Mouse (Mus musculus) left cerebral cortex, adult 6 months (tissue): ENCODE data around the gene Cc2d1a. TPM values are rescaled to one million over a fixed set of nuclear protein-coding genes. Genes with fewer than 3 reads are reported as not detected.

Experiments used
- long read RNA-seq, 2 experiments: library from polyadenylated mRNA; unstranded; transcript quantifications; one replicate each; pipeline ENCODE4 v2.0.0; 2019 to 2020
- polyA plus RNA-seq: library from polyadenylated mRNA; unstranded; fragments of <200 nt; fragmentation: Nextera tagmentation; gene quantifications from 2 replicates; pipeline ENCODE4 v1.2.3, GENCODE M21; 2021

Gene Cc2d1a
- polyA plus RNA-seq: 9.9 and 10.6 TPM in 2 replicates
- long read RNA-seq, experiment 1, transcript Cc2d1a-201 (29 exons, 3,471 nt): major isoform, 22 of 57 reads
- long read RNA-seq, experiment 1, partial matches to known transcripts: 12 of 57 reads
- long read RNA-seq, experiment 1, other reads (novel, unspliced or antisense): 23 of 57 reads
- long read RNA-seq, experiment 2, partial matches to known transcripts: 9 of 9 reads
- long read RNA-seq, experiment 2, other reads (novel, unspliced or antisense): 0 of 9 reads

GRCm38 (mm10) chr8:84147769-84148530 is at the start of gene Cc2d1a, which contains the start of gene 4930432K21Rik:
Cc2d1a (minus strand) TSS chr8:84147936.
4930432K21Rik (plus strand) TSS chr8:84148025.

GRCm38 (mm10) chr8:84185117-84185516 is 37.4 kb upstream of the Cc2d1a start, which contains the start of gene Nanos3:
Nanos3 (minus strand) TSS chr8:84185217.

GRCm38 (mm10) chr8:84125656-84126055 is 22.1 kb downstream of the Cc2d1a start, which contains the start of gene Podnl1:
Podnl1 (plus strand) TSS chr8:84125989.

GRCm38 (mm10) chr8:84104697-84105609 is 42.8 kb downstream of the Cc2d1a start, which contains the start of gene Dcaf15:
Dcaf15 (minus strand) TSS chr8:84104768.

Other genes with a start within 250 kb of the Cc2d1a start
- gene Adgrl1, start 247.8 kb downstream of the Cc2d1a start, polyA plus RNA-seq: 12.5 and 34.5 TPM in 2 replicates
- gene Gm10644, start 192.7 kb downstream of the Cc2d1a start, polyA plus RNA-seq: 0.45 and 0.54 TPM in 2 replicates
- 1.2 and 1.4 TPM in 2 replicates for gene Asf1b, start 192.4 kb downstream of the Cc2d1a start, polyA plus RNA-seq
- 95.3 and 258 TPM in 2 replicates for gene Prkaca, start 174.9 kb downstream of the Cc2d1a start, polyA plus RNA-seq
- gene Samd1, start 150.3 kb downstream of the Cc2d1a start, polyA plus RNA-seq: 1.3 and 2.9 TPM in 2 replicates
- 0.38 and 0.40 TPM in 2 replicates for gene 1700067K01Rik, start 146.4 kb downstream of the Cc2d1a start, polyA plus RNA-seq
- gene 2210011C24Rik, start 135.8 kb downstream of the Cc2d1a start, polyA plus RNA-seq: 2.4 and 2.6 TPM in 2 replicates
- 0.71 and 1.6 TPM in 2 replicates for gene Palm3, start 126.5 kb downstream of the Cc2d1a start, polyA plus RNA-seq
- 0.15 and 0.23 TPM in 2 replicates for gene Il27ra, start 105.3 kb downstream of the Cc2d1a start, polyA plus RNA-seq
- gene Rln3, start 102.9 kb downstream of the Cc2d1a start, polyA plus RNA-seq: not detected in 2 replicates
- gene Gm10643, start 82.8 kb downstream of the Cc2d1a start, polyA plus RNA-seq: 0.79 and 1.6 TPM in 2 replicates
- gene Rfx1, start 81.1 kb downstream of the Cc2d1a start, polyA plus RNA-seq: 1.5 and 2.0 TPM in 2 replicates
- gene Dcaf15, start 43.2 kb downstream of the Cc2d1a start, polyA plus RNA-seq: 2.3 and 2.4 TPM in 2 replicates
- 0.06 TPM in 1 of 2 replicates, not detected in the other for gene Podnl1, start 21.9 kb downstream of the Cc2d1a start, polyA plus RNA-seq
- 1.2 and 2.5 TPM in 2 replicates for gene 4930432K21Rik, start 89 bp upstream of the Cc2d1a start, polyA plus RNA-seq
- gene Nanos3, start 37.3 kb upstream of the Cc2d1a start, polyA plus RNA-seq: 4.0 and 5.1 TPM in 2 replicates
- 1.5 and 3.3 TPM in 2 replicates for gene Zswim4, start 89.1 kb upstream of the Cc2d1a start, polyA plus RNA-seq
- gene D8Ertd738e, start 101.8 kb upstream of the Cc2d1a start, polyA plus RNA-seq: 458 and 479 TPM in 2 replicates
- 8.4 and 14.3 TPM in 2 replicates for gene Mri1, start 109.4 kb upstream of the Cc2d1a start, polyA plus RNA-seq
- 22.3 TPM in 2 replicates for gene Ccdc130, start 122.4 kb upstream of the Cc2d1a start, polyA plus RNA-seq
- gene Cacna1a, start 240.5 kb upstream of the Cc2d1a start, polyA plus RNA-seq: 4.9 and 9.3 TPM in 2 replicates